Mouse (Mus musculus): ENCODE data around the gene Tbc1d7. TPM values are rescaled to one million over a fixed set of nuclear protein-coding genes. Genes with fewer than 3 reads are reported as not detected.

Gene Tbc1d7
- 81.5 and 81.9 TPM in 2 replicates for polyA plus RNA-seq (2015; fragmentation: Nextera tagmentation; extraction: Ambion mirVana)

GRCm38 (mm10) chr13:43171020-43171710, at the start of gene Tbc1d7:
Gene Tbc1d7, minus strand, starts transcription at chr13:43171501.
- Histone ChIP-seq H3K4me3 (replicated peaks; ENCODE audit: low read length) (peak within 1 kb of the TSS; percentile 79), H3K27me3 (replicated peaks; ENCODE audit: control insufficient read depth, insufficient read depth, low read length) (no peaks in the 10 kb centered on the region), H3K36me3 (ENCODE audit: control insufficient read depth, insufficient read depth) (no peaks in the 10 kb centered on the region), H3K9me3 (ENCODE audit: control insufficient read depth, low read length) (no peaks in the 10 kb centered on the region), H3K4me1 (replicated peaks; ENCODE audit: control insufficient read depth, insufficient read depth, low read length) (peaks cover 9% of the 10 kb centered on the region), H3K27ac (ENCODE audit: low read length) (peak within 1 kb of the TSS; percentile 89), H3K9ac (replicated peaks; ENCODE audit: low read depth, low read length) (peak within 1 kb of the TSS; percentile 91), H3K4me2 (ENCODE audit: low read length) (peak within 1 kb of the TSS; percentile 87)
- ATAC-seq = peak; percentile 97
- under 1% methylated on average over 48 of the region's 48 CpGs for WGBS

- H3K9me3 ChIP-seq (ENCODE audit: control insufficient read depth, low read length) = peaks cover 4% of the 10 kb centered on the region; the same call in 1 of the 2 replicates
- H3K4me1 ChIP-seq (replicated peaks; ENCODE audit: control insufficient read depth, insufficient read depth, low read length) = 0 out of 2 replicates have a peak, but pooled peaks cover 3% of the 10 kb centered on the region
- H3K27me3 ChIP-seq (replicated peaks; ENCODE audit: control insufficient read depth, insufficient read depth, low read length) = no peaks in the 10 kb centered on the region
- H3K36me3 ChIP-seq (ENCODE audit: control insufficient read depth, insufficient read depth) = no peaks in the 10 kb centered on the region
- H3K9ac ChIP-seq (replicated peaks; ENCODE audit: low read depth, low read length) = no peak overlapping the region
- H3K4me2 ChIP-seq (ENCODE audit: low read length) = no peak overlapping the region
- H3K27ac ChIP-seq (ENCODE audit: low read length) = no peak overlapping the region
- no peak for ATAC-seq
- no peak overlapping the region for H3K4me3 ChIP-seq (replicated peaks; ENCODE audit: low read length)
- WGBS = 83% methylated on average over 1 of the region's 1 CpGs
Observed at GRCm38 (mm10) chr13:43220635-43221034, 49.3 kb upstream of the Tbc1d7 start.

- no peak for ATAC-seq
- H3K4me1 ChIP-seq (replicated peaks; ENCODE audit: control insufficient read depth, insufficient read depth, low read length) = 0 out of 2 replicates have a peak, but pooled peaks cover 3% of the 10 kb centered on the region
- no peak overlapping the region for H3K9ac ChIP-seq (replicated peaks; ENCODE audit: low read depth, low read length)
- no peak overlapping the region for H3K4me2 ChIP-seq (ENCODE audit: low read length)
- 57% methylated on average over 4 of the region's 4 CpGs for WGBS
- H3K27me3 ChIP-seq (replicated peaks; ENCODE audit: control insufficient read depth, insufficient read depth, low read length) = no peaks in the 10 kb centered on the region
- H3K36me3 ChIP-seq (ENCODE audit: control insufficient read depth, insufficient read depth) = no peaks in the 10 kb centered on the region
- no peak overlapping the region for H3K4me3 ChIP-seq (replicated peaks; ENCODE audit: low read length)
- no peak overlapping the region for H3K27ac ChIP-seq (ENCODE audit: low read length)
- no peaks in the 10 kb centered on the region for H3K9me3 ChIP-seq (ENCODE audit: control insufficient read depth, low read length)
Observed at GRCm38 (mm10) chr13:43218764-43219163, 47.5 kb upstream of the Tbc1d7 start.

GRCm38 (mm10) chr13:43218284-43218683, 47.0 kb upstream of the Tbc1d7 start:
- Histone ChIP-seq H3K36me3 (ENCODE audit: control insufficient read depth, insufficient read depth) (no peaks in the 10 kb centered on the region), H3K9ac (replicated peaks; ENCODE audit: low read depth, low read length) (no peak overlapping the region), H3K4me2 (ENCODE audit: low read length) (no peak overlapping the region), H3K27me3 (replicated peaks; ENCODE audit: control insufficient read depth, insufficient read depth, low read length) (no peaks in the 10 kb centered on the region), H3K27ac (ENCODE audit: low read length) (no peak overlapping the region), H3K9me3 (ENCODE audit: control insufficient read depth, low read length) (no peaks in the 10 kb centered on the region), H3K4me3 (replicated peaks; ENCODE audit: low read length) (no peak overlapping the region), H3K4me1 (replicated peaks; ENCODE audit: control insufficient read depth, insufficient read depth, low read length) (0 out of 2 replicates have a peak, but pooled peaks cover 3% of the 10 kb centered on the region)
- ATAC-seq = no peak
- 61% methylated on average over 4 of the region's 4 CpGs for WGBS

GRCm38 (mm10) chr13:43217686-43218085, 46.4 kb upstream of the Tbc1d7 start:
- H3K27ac ChIP-seq (ENCODE audit: low read length) = no peak overlapping the region
- no peaks in the 10 kb centered on the region for H3K36me3 ChIP-seq (ENCODE audit: control insufficient read depth, insufficient read depth)
- no peak overlapping the region for H3K9ac ChIP-seq (replicated peaks; ENCODE audit: low read depth, low read length)
- no peak overlapping the region for H3K4me3 ChIP-seq (replicated peaks; ENCODE audit: low read length)
- WGBS = 78% methylated on average over 4 of the region's 4 CpGs
- no peak overlapping the region for H3K4me2 ChIP-seq (ENCODE audit: low read length)
- H3K9me3 ChIP-seq (ENCODE audit: control insufficient read depth, low read length) = no peaks in the 10 kb centered on the region
- no peak for ATAC-seq
- H3K27me3 ChIP-seq (replicated peaks; ENCODE audit: control insufficient read depth, insufficient read depth, low read length) = no peaks in the 10 kb centered on the region
- 0 out of 2 replicates have a peak, but pooled peaks cover 3% of the 10 kb centered on the region for H3K4me1 ChIP-seq (replicated peaks; ENCODE audit: control insufficient read depth, insufficient read depth, low read length)

- Histone ChIP-seq H3K4me2 (ENCODE audit: low read length) (no peak overlapping the region), H3K27me3 (replicated peaks; ENCODE audit: control insufficient read depth, insufficient read depth, low read length) (no peaks in the 10 kb centered on the region), H3K4me1 (replicated peaks; ENCODE audit: control insufficient read depth, insufficient read depth, low read length) (0 out of 2 replicates have a peak, but pooled peaks cover 3% of the 10 kb centered on the region), H3K4me3 (replicated peaks; ENCODE audit: low read length) (no peak overlapping the region), H3K9me3 (ENCODE audit: control insufficient read depth, low read length) (no peaks in the 10 kb centered on the region), H3K36me3 (ENCODE audit: control insufficient read depth, insufficient read depth) (no peaks in the 10 kb centered on the region), H3K27ac (ENCODE audit: low read length) (no peak overlapping the region), H3K9ac (replicated peaks; ENCODE audit: low read depth, low read length) (no peak overlapping the region)
- 92% methylated on average over 8 of the region's 8 CpGs for WGBS
- no peak for ATAC-seq
Observed at GRCm38 (mm10) chr13:43217059-43217458, 45.8 kb upstream of the Tbc1d7 start.

- H3K9ac ChIP-seq (replicated peaks; ENCODE audit: low read depth, low read length) = no peak overlapping the region
- no peaks in the 10 kb centered on the region for H3K9me3 ChIP-seq (ENCODE audit: control insufficient read depth, low read length)
- H3K4me3 ChIP-seq (replicated peaks; ENCODE audit: low read length) = no peak overlapping the region
- H3K36me3 ChIP-seq (ENCODE audit: control insufficient read depth, insufficient read depth) = no peaks in the 10 kb centered on the region
- no peak overlapping the region for H3K27ac ChIP-seq (ENCODE audit: low read length)
- no peak for ATAC-seq
- 80% methylated on average over 9 of the region's 9 CpGs for WGBS
- no peaks in the 10 kb centered on the region for H3K27me3 ChIP-seq (replicated peaks; ENCODE audit: control insufficient read depth, insufficient read depth, low read length)
- no peak overlapping the region for H3K4me2 ChIP-seq (ENCODE audit: low read length)
- 0 out of 2 replicates have a peak, but pooled peaks cover 3% of the 10 kb centered on the region for H3K4me1 ChIP-seq (replicated peaks; ENCODE audit: control insufficient read depth, insufficient read depth, low read length)
Observed at GRCm38 (mm10) chr13:43215994-43216706, 44.8 kb upstream of the Tbc1d7 start.

GRCm38 (mm10) chr13:43215144-43215993, 44.1 kb upstream of the Tbc1d7 start:
- 16% methylated on average over 19 of the region's 19 CpGs for WGBS
- Histone ChIP-seq H3K27ac (ENCODE audit: low read length) (no peak overlapping the region), H3K36me3 (ENCODE audit: control insufficient read depth, insufficient read depth) (no peaks in the 10 kb centered on the region), H3K9ac (replicated peaks; ENCODE audit: low read depth, low read length) (no peak overlapping the region), H3K27me3 (replicated peaks; ENCODE audit: control insufficient read depth, insufficient read depth, low read length) (no peaks in the 10 kb centered on the region), H3K9me3 (ENCODE audit: control insufficient read depth, low read length) (no peaks in the 10 kb centered on the region), H3K4me2 (ENCODE audit: low read length) (no peak overlapping the region), H3K4me1 (replicated peaks; ENCODE audit: control insufficient read depth, insufficient read depth, low read length) (0 out of 2 replicates have a peak, but pooled peaks cover 3% of the 10 kb centered on the region), H3K4me3 (replicated peaks; ENCODE audit: low read length) (no peak overlapping the region)
- ATAC-seq = peak; percentile 31; the same call in 1 of the 2 replicates

GRCm38 (mm10) chr13:43212338-43212737, 41.0 kb upstream of the Tbc1d7 start:
- WGBS = 43% methylated on average over 7 of the region's 7 CpGs
- H3K36me3 ChIP-seq (ENCODE audit: control insufficient read depth, insufficient read depth) = no peaks in the 10 kb centered on the region
- H3K4me3 ChIP-seq (replicated peaks; ENCODE audit: low read length) = no peak overlapping the region
- H3K27me3 ChIP-seq (replicated peaks; ENCODE audit: control insufficient read depth, insufficient read depth, low read length) = no peaks in the 10 kb centered on the region
- H3K9ac ChIP-seq (replicated peaks; ENCODE audit: low read depth, low read length) = no peak overlapping the region
- ATAC-seq = no peak
- no peak overlapping the region for H3K4me2 ChIP-seq (ENCODE audit: low read length)
- H3K9me3 ChIP-seq (ENCODE audit: control insufficient read depth, low read length) = no peaks in the 10 kb centered on the region
- no peaks in the 10 kb centered on the region for H3K4me1 ChIP-seq (replicated peaks; ENCODE audit: control insufficient read depth, insufficient read depth, low read length)
- no peak overlapping the region for H3K27ac ChIP-seq (ENCODE audit: low read length)

Data from forebrain, embryonic 16.5 days (tissue).